Mouse (Mus musculus) heart, embryonic 10.5 days (tissue): ENCODE data around the gene Gpr152. TPM values are rescaled to one million over a fixed set of nuclear protein-coding genes. Genes with fewer than 3 reads are reported as not detected.
A peak's percentile ranks its signal among the peaks of the same experiment; 100 is the strongest.

Source experiments
- DNase-seq: peaks from one replicate; pipeline ENCODE4 v3.0.0-alpha.2; 2017; ENCODE audit warnings: low spot score
- H3K27ac ChIP-seq: fragments of 300-500 bp; sonication (generic); 2 replicates; pipeline ENCODE4 v1.5.1; 2016; ENCODE audit warnings: mild to moderate bottlenecking
- H3K27me3 ChIP-seq: fragments of 300-500 bp; sonication (generic); 2 replicates; pipeline ENCODE4 v1.6.1; 2016; ENCODE audit warnings: mild to moderate bottlenecking; ENCODE audit not compliant: poor library complexity, insufficient read depth, severe bottlenecking
- H3K36me3 ChIP-seq: fragments of 300-500 bp; sonication (generic); 2 replicates; pipeline ENCODE4 v1.6.1; 2016; ENCODE audit warnings: mild to moderate bottlenecking, moderate library complexity
- H3K4me1 ChIP-seq: fragments of 300-500 bp; sonication (generic); 2 replicates; pipeline ENCODE4 v1.6.1; 2016; ENCODE audit warnings: mild to moderate bottlenecking
- H3K4me3 ChIP-seq: fragments of 300-500 bp; sonication (generic); 2 replicates; pipeline ENCODE4 v1.5.1; 2016; ENCODE audit warnings: mild to moderate bottlenecking, moderate library complexity
- H3K9me3 ChIP-seq: fragments of 300-500 bp; sonication (generic); 2 replicates; pipeline ENCODE4 v1.6.1; 2016; ENCODE audit warnings: mild to moderate bottlenecking, moderate library complexity
- WGBS: fragments of 180-500 bp; shearing (Covaris S2); methylation state at CpG from one replicate; pipeline ENCODE4 v1.1.7; 2016; 5-methylcytosine and 5-hydroxymethylcytosine counted together
- polyA plus RNA-seq: library from polyadenylated mRNA; unstranded; fragments of >200 nt; fragmentation: Nextera tagmentation; extraction: Ambion mirVana; gene quantifications from 2 replicates; pipeline ENCODE4 v1.2.1, GENCODE M21; 2016

Gpr152 gene
- polyA plus RNA-seq, 1 experiment from 2014 or later = not detected

GRCm38 (mm10) chr19:4099837-4100717 is 39.5 kb upstream of the Gpr152 start, which contains the start of gene Pitpnm1:
Gene Pitpnm1, plus strand, starts transcription at chr19:4099998.
- peak within 1 kb of the TSS; percentile 63 for H3K4me3 ChIP-seq
- peaks cover 45% of the 10 kb centered on the region for H3K27me3 ChIP-seq
- H3K36me3 ChIP-seq = peaks cover 19% of the 10 kb centered on the region
- no peaks in the 10 kb centered on the region for H3K9me3 ChIP-seq
- peak within 1 kb of the TSS; percentile 62 for H3K27ac ChIP-seq
- WGBS = under 1% methylated on average over 51 of the region's 53 CpGs
- DNase-seq = peak; percentile 89
- H3K4me1 ChIP-seq = peaks cover 54% of the 10 kb centered on the region

DNA sequence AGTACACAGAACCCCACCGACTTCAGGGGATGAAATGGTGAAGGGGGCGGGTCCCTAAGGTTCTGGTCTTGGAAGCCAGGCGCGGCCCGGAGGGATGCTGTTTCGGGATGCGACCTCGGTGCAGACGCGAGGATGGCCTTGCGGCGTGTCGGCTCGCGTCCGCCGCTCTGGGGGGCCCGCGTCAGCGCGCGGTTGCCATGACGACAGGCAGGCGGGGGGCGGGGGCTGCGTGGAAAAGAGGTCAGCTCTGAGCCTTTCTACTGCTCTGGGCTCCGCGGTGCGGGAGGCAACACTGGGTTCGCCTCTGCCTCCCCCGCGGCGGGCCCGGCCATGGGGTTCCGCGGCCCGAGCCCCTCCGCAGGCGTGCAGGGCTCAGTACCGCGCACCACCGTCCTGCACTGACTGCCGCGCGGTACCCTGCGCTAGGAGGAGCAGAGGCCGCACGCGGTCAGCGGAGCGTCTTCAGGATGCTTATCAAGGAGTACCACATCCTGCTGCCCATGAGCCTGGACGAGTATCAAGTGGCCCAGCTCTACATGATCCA is 38.8 kb upstream of the Gpr152 start:
- under 1% methylated on average over 52 of the region's 52 CpGs for WGBS
- Histone ChIP-seq H3K36me3 (peaks cover 22% of the 10 kb centered on the region), H3K27me3 (peaks cover 46% of the 10 kb centered on the region), H3K9me3 (no peaks in the 10 kb centered on the region), H3K27ac (peak overlapping the region; percentile 39; the same call in 1 of the 2 replicates), H3K4me3 (peak overlapping the region; percentile 63), H3K4me1 (peaks cover 54% of the 10 kb centered on the region)
- DNase-seq = no peak

- WGBS = 63% methylated on average over 6 of the region's 6 CpGs
- Histone ChIP-seq H3K27me3 (peaks cover 46% of the 10 kb centered on the region), H3K27ac (no peak overlapping the region), H3K9me3 (no peaks in the 10 kb centered on the region), H3K36me3 (peaks cover 22% of the 10 kb centered on the region), H3K4me3 (peak overlapping the region; percentile 63), H3K4me1 (peaks cover 50% of the 10 kb centered on the region)
- DNase-seq = no peak
Measured at GRCm38 (mm10) chr19:4101466-4101865, 38.1 kb upstream of the Gpr152 start.

- Histone ChIP-seq H3K36me3 (peaks cover 27% of the 10 kb centered on the region), H3K9me3 (no peaks in the 10 kb centered on the region), H3K27ac (no peak overlapping the region), H3K4me3 (no peak overlapping the region), H3K27me3 (peaks cover 46% of the 10 kb centered on the region), H3K4me1 (peaks cover 46% of the 10 kb centered on the region)
- 81% methylated on average over 2 of the region's 2 CpGs for WGBS
- DNase-seq = no peak
Measured at GRCm38 (mm10) chr19:4102049-4102448, 37.5 kb upstream of the Gpr152 start.

DNA sequence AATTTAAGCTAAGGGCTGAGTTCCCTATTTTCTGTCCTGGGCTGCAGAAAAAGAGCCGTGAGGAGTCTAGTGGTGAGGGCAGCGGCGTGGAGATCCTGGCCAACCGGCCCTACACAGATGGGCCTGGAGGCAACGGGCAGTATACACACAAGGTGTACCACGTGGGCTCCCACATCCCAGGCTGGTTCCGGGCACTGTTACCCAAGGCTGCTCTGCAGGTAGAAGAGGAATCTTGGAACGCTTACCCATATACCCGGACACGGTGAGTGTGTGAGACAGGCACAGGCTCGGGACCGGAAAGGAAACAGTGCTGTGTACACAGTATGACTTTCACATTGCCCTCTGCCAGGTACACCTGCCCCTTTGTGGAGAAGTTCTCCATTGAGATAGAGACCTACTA is 37.0 kb upstream of the Gpr152 start:
- Histone ChIP-seq H3K27ac (no peak overlapping the region), H3K4me1 (peaks cover 40% of the 10 kb centered on the region), H3K36me3 (peaks cover 31% of the 10 kb centered on the region), H3K9me3 (no peaks in the 10 kb centered on the region), H3K4me3 (no peak overlapping the region), H3K27me3 (peaks cover 46% of the 10 kb centered on the region)
- no peak for DNase-seq
- 93% methylated on average over 12 of the region's 12 CpGs for WGBS

- Histone ChIP-seq H3K36me3 (peaks cover 36% of the 10 kb centered on the region), H3K27me3 (peaks cover 46% of the 10 kb centered on the region), H3K9me3 (no peaks in the 10 kb centered on the region), H3K4me1 (peaks cover 33% of the 10 kb centered on the region), H3K4me3 (no peak overlapping the region), H3K27ac (no peak overlapping the region)
- 91% methylated on average over 18 of the region's 18 CpGs for WGBS
- no peak for DNase-seq
Measured at GRCm38 (mm10) chr19:4103294-4103693, 36.3 kb upstream of the Gpr152 start.

- peaks cover 38% of the 10 kb centered on the region for H3K36me3 ChIP-seq
- no peak overlapping the region for H3K27ac ChIP-seq
- no peak for DNase-seq
- no peaks in the 10 kb centered on the region for H3K9me3 ChIP-seq
- peaks cover 46% of the 10 kb centered on the region for H3K27me3 ChIP-seq
- H3K4me3 ChIP-seq = no peak overlapping the region
- peaks cover 28% of the 10 kb centered on the region for H3K4me1 ChIP-seq
- whole genome bisulfite sequencing = 52% methylated on average over 3 of the region's 3 CpGs
Measured at GRCm38 (mm10) chr19:4103792-4104191, 35.8 kb upstream of the Gpr152 start.

GRCm38 (mm10) chr19:4104675-4105194 is 34.9 kb upstream of the Gpr152 start:
- whole genome bisulfite sequencing = 84% methylated on average over 16 of the region's 16 CpGs
- Histone ChIP-seq H3K36me3 (peaks cover 38% of the 10 kb centered on the region), H3K27ac (no peak overlapping the region), H3K4me3 (no peak overlapping the region), H3K4me1 (peaks cover 19% of the 10 kb centered on the region), H3K27me3 (peaks cover 46% of the 10 kb centered on the region), H3K9me3 (no peaks in the 10 kb centered on the region)
- no peak for DNase-seq

- Histone ChIP-seq H3K36me3 (peaks cover 50% of the 10 kb centered on the region), H3K4me3 (no peak overlapping the region), H3K27ac (no peak overlapping the region), H3K4me1 (peaks cover 9% of the 10 kb centered on the region; the same call in 1 of the 2 replicates), H3K9me3 (no peaks in the 10 kb centered on the region), H3K27me3 (peaks cover 30% of the 10 kb centered on the region)
- 93% methylated on average over 14 of the region's 14 CpGs for WGBS
- no peak for DNase-seq
Measured at GRCm38 (mm10) chr19:4106654-4107053, 32.9 kb upstream of the Gpr152 start.

GRCm38 (mm10) chr19:4108535-4108934 is 31.1 kb upstream of the Gpr152 start:
- 86% methylated on average over 9 of the region's 9 CpGs for WGBS
- H3K4me3 ChIP-seq = no peak overlapping the region
- no peak overlapping the region for H3K27ac ChIP-seq
- peaks cover 11% of the 10 kb centered on the region for H3K27me3 ChIP-seq
- H3K4me1 ChIP-seq = peaks cover 14% of the 10 kb centered on the region
- no peaks in the 10 kb centered on the region for H3K9me3 ChIP-seq
- peaks cover 64% of the 10 kb centered on the region for H3K36me3 ChIP-seq
- no peak for DNase-seq

DNA sequence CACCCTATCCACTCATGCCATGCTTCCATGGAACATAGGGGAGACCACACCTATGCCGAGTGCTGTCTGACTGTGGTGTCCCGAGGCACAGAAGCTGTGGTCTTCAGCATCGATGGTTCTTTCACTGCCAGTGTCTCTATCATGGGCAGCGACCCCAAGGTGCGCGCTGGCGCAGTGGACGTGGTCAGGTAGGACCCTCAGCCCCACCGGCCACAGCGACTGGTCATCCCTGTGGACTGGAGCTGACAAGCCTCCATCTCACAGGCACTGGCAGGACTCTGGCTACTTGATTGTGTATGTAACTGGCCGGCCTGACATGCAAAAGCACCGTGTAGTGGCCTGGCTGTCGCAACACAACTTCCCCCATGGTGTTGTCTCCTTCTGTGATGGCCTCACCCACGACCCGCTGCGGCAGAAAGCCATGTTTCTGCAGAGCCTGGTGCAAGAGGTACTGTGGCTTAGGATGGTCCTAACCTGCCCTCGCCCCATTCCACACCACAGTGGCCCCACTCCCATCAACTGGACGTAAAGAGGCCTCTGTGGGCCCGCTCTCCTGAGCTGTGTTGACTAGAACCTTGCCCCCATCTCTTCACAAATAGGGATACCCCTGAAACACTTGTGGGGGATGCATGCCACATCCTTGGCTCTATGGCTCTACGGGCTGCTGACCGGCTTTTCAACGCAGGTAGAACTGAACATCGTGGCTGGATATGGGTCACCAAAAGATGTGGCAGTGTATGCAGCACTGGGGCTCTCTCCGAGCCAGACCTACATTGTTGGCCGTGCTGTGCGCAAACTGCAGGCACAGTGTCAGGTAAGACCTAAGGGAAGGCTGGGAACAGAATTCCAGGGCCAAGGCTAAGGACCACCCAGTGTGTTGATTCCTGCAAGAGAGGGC is 27.3 kb upstream of the Gpr152 start:
- 91% methylated on average over 26 of the region's 26 CpGs for WGBS
- Histone ChIP-seq H3K4me3 (no peak overlapping the region), H3K9me3 (no peaks in the 10 kb centered on the region), H3K36me3 (peaks cover 81% of the 10 kb centered on the region), H3K4me1 (peaks cover 29% of the 10 kb centered on the region), H3K27ac (no peak overlapping the region), H3K27me3 (no peaks in the 10 kb centered on the region)
- DNase-seq = no peak

DNA sequence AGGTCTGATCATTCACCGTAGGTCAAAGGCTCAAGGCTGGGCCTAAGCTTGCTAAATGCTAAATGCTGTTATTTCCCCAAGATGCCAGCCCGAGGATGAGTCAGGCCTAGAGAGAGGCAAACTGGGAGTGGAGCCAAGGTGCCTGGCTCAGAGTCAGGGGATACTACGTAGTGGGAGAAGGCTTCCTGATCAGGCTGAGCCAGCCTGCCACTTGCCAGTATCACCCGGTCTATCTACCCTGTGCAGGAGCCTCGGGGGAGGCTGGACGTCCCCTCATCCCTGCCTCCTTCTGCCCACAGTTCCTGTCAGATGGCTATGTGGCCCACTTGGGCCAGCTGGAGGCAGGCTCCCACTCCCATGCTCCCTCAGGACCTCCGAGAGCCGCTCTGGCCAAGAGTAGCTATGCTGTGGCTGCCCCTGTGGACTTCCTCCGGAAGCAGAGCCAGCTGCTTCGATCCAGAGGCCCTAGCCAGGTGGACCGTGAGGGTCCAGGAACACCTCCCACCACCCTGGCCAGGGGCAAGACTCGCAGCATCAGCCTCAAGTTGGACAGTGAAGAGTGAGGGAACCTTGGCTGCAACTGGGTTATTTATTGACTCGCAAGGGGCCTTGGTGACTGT is 26.3 kb upstream of the Gpr152 start:
- Histone ChIP-seq H3K4me3 (no peak overlapping the region), H3K4me1 (peaks cover 29% of the 10 kb centered on the region)

More for the DNA sequence above, 26.3 kb upstream of the Gpr152 start:
- 73% methylated on average over 13 of the region's 13 CpGs for WGBS
- Histone ChIP-seq H3K36me3 (peaks cover 82% of the 10 kb centered on the region), H3K27me3 (no peaks in the 10 kb centered on the region), H3K27ac (peak overlapping the region; percentile 37; the same call in 1 of the 2 replicates), H3K9me3 (no peaks in the 10 kb centered on the region)
- no peak for DNase-seq
